Mouse (Mus musculus) liver, embryonic 11.5 days (tissue): ENCODE data around the gene Higd1c. TPM values are rescaled to one million over a fixed set of nuclear protein-coding genes. Genes with fewer than 3 reads are reported as not detected.
"Not testable (repeated sequence)": the region's sequence is repeated elsewhere in the genome, so short reads cannot be mapped to it uniquely, and the experiment has no call there.

Experiments used
- ATAC-seq: fragments of 200-750 bp; cut with Nextera tagmentation; replicated peaks from 2 replicates; pipeline ENCODE4 v1.8.0; 2017; ENCODE audit warnings: moderate number of reproducible peaks, mild to moderate bottlenecking, moderate TSS enrichment, moderate library complexity; ENCODE audit not compliant: low FRiP score
- DNase-seq: peaks from one replicate; pipeline ENCODE4 v3.0.0-alpha.2; 2017; ENCODE audit warnings: low spot score
- H3K27ac ChIP-seq: fragments of 300-500 bp; sonication (generic); 2 replicates; pipeline ENCODE4 v1.5.1; 2014; ENCODE audit warnings: mild to moderate bottlenecking, low read depth, low read length, control low read depth
- H3K27me3 ChIP-seq: fragments of 300-500 bp; sonication (generic); replicated peaks from 2 replicates; pipeline ENCODE4 v1.6.1; 2014; ENCODE audit warnings: low read length, mixed read lengths; ENCODE audit not compliant: control insufficient read depth, insufficient read depth
- H3K36me3 ChIP-seq: fragments of 300-500 bp; sonication (generic); 2 replicates; pipeline ENCODE4 v1.6.1; 2014; ENCODE audit warnings: mild to moderate bottlenecking, low read length, moderate library complexity, mixed read lengths; ENCODE audit not compliant: control insufficient read depth, insufficient read depth
- H3K4me1 ChIP-seq: fragments of 300-500 bp; sonication (generic); replicated peaks from 2 replicates; pipeline ENCODE4 v1.6.1; 2014; ENCODE audit warnings: low read length, mixed read lengths; ENCODE audit not compliant: control insufficient read depth, insufficient read depth
- H3K4me2 ChIP-seq: fragments of 300-500 bp; sonication (generic); 2 replicates; pipeline ENCODE4 v1.6.1; 2014; ENCODE audit warnings: mild to moderate bottlenecking, control low read depth, moderate library complexity
- H3K4me3 ChIP-seq: fragments of 300-500 bp; sonication (generic); 2 replicates; pipeline ENCODE4 v1.5.1; 2014; ENCODE audit warnings: low read depth, low read length, control low read depth
- H3K9ac ChIP-seq: fragments of 300-500 bp; sonication (generic); 2 replicates; pipeline ENCODE4 v1.6.1; 2014; ENCODE audit warnings: low read depth, low read length, control low read depth
- H3K9me3 ChIP-seq: fragments of 300-500 bp; sonication (generic); 2 replicates; pipeline ENCODE4 v1.6.1; 2016; ENCODE audit warnings: low read length, inconsistent platforms, mixed read lengths; ENCODE audit not compliant: control insufficient read depth
- WGBS: fragments of 180-500 bp; shearing (Covaris S2); extraction: QIAGEN DNeasy Blood & Tissue Kit; methylation state at CpG from one replicate; pipeline ENCODE4 v1.1.7; 2014; 5-methylcytosine and 5-hydroxymethylcytosine counted together
- polyA plus RNA-seq: library from polyadenylated mRNA; unstranded; fragments of >200 nt; fragmentation: Nextera tagmentation; extraction: Ambion mirVana; gene quantifications from 2 replicates; pipeline ENCODE4 v1.2.1, GENCODE M21; 2014

The Higd1c gene
- polyA plus RNA-seq, 1 experiment from 2014 or later = not detected

GRCm38 (mm10) chr15:100377847-100378505 lies 13.6 kb downstream of the Higd1c start:
- not testable (repeated sequence) for H3K4me2 ChIP-seq, H3K27ac ChIP-seq, DNase-seq, H3K36me3 ChIP-seq, H3K27me3 ChIP-seq, H3K9me3 ChIP-seq, ATAC-seq, H3K4me3 ChIP-seq, H3K4me1 ChIP-seq, H3K9ac ChIP-seq
- 28% methylated on average over 3 of the region's 9 CpGs for WGBS

DNA sequence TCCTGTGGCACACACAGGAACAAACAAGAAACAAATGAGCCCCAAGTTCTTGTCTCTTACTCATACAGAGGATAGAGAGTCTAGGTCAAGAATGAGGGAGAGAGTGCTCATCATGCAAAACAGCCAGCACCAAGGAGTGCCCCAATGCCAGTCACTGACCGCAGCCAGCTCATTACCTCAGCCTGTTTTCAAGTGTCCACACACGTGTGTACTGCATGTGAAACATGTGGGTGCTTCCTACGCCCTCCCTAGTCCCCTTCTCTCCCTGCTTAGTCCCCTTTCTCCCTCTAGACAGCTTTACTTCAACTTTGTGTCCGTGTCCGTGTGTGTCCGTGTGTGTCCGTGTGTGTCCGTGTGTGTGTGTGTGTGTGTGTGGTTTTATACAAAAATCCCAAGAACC lies 15.3 kb downstream of the Higd1c start:
- WGBS = 83% methylated on average over 8 of the region's 8 CpGs
- Histone ChIP-seq H3K9me3 (no peaks in the 10 kb centered on the region), H3K9ac (no peak overlapping the region), H3K4me3 (no peak overlapping the region), H3K27me3 (no peaks in the 10 kb centered on the region), H3K36me3 (no peaks in the 10 kb centered on the region), H3K27ac (no peak overlapping the region), H3K4me1 (no peaks in the 10 kb centered on the region), H3K4me2 (no peak overlapping the region)
- no peak for ATAC-seq
- DNase-seq = no peak

DNA sequence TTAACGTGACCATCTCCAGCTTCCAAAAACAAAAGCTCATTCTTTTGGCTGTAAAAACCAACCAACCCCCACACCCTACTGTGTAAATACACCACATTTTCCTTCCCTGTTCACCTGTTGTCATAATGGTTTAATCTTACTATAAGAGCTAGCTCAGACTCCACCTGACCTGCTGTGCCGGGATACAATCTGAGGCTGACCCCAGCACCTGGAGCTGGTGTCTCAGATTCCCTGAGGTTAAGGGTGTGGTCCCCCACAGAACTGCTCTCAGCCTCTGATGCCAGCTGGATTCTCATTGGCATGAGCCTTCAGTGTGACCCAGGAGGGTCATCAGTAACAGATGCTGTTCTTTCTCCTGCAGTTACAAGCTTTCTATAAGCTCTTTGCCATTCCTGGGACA lies 15.8 kb downstream of the Higd1c start:
- ATAC-seq = no peak

DNA sequence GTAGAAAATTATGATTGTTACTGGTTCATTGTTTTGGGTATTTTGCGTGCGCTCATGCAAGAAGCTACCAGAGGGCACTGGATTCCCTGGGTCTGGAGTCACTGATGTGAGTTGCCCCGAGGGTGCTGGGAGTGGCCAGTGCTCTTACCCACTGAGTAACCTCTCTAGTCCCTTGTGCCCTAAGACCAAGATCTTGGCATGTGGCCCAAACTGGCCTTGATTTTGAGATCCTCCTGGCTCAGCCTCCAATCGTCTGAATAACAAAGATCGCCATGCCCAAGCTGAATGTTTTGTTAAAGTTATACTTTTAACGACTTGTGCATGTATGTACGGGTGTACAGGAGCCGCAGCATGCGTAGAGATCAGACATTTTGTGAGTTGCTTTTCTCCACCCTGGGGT lies 21.4 kb downstream of the Higd1c start:
- H3K4me3 ChIP-seq = no peak overlapping the region
- H3K4me2 ChIP-seq = no peak overlapping the region
- H3K9me3 ChIP-seq = no peaks in the 10 kb centered on the region
- no peak overlapping the region for H3K27ac ChIP-seq
- H3K27me3 ChIP-seq = no peaks in the 10 kb centered on the region
- 90% methylated on average over 9 of the region's 9 CpGs for WGBS
- DNase-seq = no peak
- H3K4me1 ChIP-seq = peaks cover 11% of the 10 kb centered on the region
- no peak for ATAC-seq
- H3K36me3 ChIP-seq = peaks cover 2% of the 10 kb centered on the region; the same call in 1 of the 2 replicates
- H3K9ac ChIP-seq = no peak overlapping the region

More for the DNA sequence above, 15.8 kb downstream of the Higd1c start:
- H3K36me3 ChIP-seq = no peaks in the 10 kb centered on the region
- no peak overlapping the region for H3K4me2 ChIP-seq
- no peak overlapping the region for H3K9ac ChIP-seq
- no peak overlapping the region for H3K4me3 ChIP-seq
- DNase-seq = no peak
- H3K4me1 ChIP-seq = no peaks in the 10 kb centered on the region
- WGBS = 74% methylated on average over 2 of the region's 2 CpGs
- H3K27me3 ChIP-seq = no peaks in the 10 kb centered on the region
- no peak overlapping the region for H3K27ac ChIP-seq
- no peaks in the 10 kb centered on the region for H3K9me3 ChIP-seq

DNA sequence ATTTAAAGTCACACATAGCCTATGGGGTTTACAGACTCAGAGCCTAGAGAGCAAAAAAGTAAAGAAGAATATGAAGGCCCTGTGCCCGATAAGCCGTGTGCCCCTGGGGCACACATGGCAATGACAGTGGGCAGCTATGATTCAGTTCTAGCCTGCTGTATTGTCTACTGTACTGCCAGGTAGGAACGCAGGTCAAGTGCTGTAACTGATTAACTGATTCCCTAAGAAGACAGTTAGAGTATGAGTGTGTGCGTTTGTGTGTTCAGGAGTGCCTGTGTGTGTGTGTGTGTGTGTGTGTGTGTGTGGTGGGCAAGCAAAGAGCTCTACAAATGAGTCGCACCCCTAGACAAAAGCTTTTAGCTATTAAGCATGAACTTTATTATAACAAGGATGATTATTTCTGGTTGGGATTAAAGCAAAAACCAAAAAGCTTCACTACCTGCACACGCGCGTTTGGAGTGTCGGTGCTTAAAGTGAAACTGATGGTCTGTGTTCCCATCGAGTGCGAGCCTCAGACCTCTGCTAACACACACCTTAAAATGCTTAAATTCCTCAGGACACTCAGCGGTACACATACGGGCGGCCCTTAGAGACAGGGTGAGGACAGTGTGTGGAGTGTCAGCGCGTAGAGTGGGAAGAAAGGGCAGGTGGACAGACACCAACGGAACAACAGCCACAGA lies 23.3 kb downstream of the Higd1c start:
- Histone ChIP-seq H3K9me3 (no peaks in the 10 kb centered on the region), H3K27ac (no peak overlapping the region), H3K4me2 (no peak overlapping the region), H3K27me3 (no peaks in the 10 kb centered on the region), H3K9ac (no peak overlapping the region), H3K4me3 (no peak overlapping the region), H3K36me3 (peaks cover 2% of the 10 kb centered on the region; the same call in 1 of the 2 replicates), H3K4me1 (peaks cover 26% of the 10 kb centered on the region)
- ATAC-seq = no peak
- no peak for DNase-seq
- WGBS = 92% methylated on average over 17 of the region's 17 CpGs

- Histone ChIP-seq H3K4me1 (peaks cover 32% of the 10 kb centered on the region), H3K27ac (no peak overlapping the region)
- 85% methylated on average over 16 of the region's 16 CpGs for WGBS
Measured at GRCm38 (mm10) chr15:100388224-100388835, 24.0 kb downstream of the Higd1c start.

DNA sequence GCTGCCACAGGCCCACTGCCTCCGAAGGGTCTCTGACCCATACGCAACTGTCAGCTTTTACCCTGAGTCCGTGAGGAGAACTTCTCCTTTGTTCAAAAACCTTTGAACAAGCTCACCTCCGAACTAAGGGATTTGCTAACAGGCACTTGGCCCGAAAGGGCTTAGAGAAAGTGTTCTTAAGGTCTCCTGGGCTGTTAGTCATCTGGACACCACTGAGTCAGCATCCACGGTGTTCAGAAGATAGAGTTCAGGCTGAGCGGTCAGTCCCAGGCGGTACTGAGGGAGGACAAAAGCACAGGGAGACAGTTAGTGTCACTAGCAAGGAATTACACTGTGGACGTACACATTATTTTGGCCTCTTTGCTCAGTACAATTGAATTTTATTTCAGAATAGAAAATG lies 24.5 kb downstream of the Higd1c start:
- no peak for DNase-seq
- no peak for ATAC-seq
- WGBS = 82% methylated on average over 9 of the region's 9 CpGs
- no peak overlapping the region for H3K27ac ChIP-seq
- H3K36me3 ChIP-seq = peaks cover 13% of the 10 kb centered on the region
- H3K9me3 ChIP-seq = no peaks in the 10 kb centered on the region
- H3K9ac ChIP-seq = no peak overlapping the region
- H3K4me3 ChIP-seq = no peak overlapping the region
- H3K4me1 ChIP-seq = peaks cover 35% of the 10 kb centered on the region
- no peak overlapping the region for H3K4me2 ChIP-seq
- H3K27me3 ChIP-seq = no peaks in the 10 kb centered on the region

More at GRCm38 (mm10) chr15:100388224-100388835, 24.0 kb downstream of the Higd1c start:
- Histone ChIP-seq H3K27me3 (no peaks in the 10 kb centered on the region), H3K9ac (no peak overlapping the region), H3K9me3 (no peaks in the 10 kb centered on the region), H3K4me3 (no peak overlapping the region), H3K36me3 (peaks cover 7% of the 10 kb centered on the region; the same call in 1 of the 2 replicates), H3K4me2 (no peak overlapping the region)
- DNase-seq (no peak), ATAC-seq (no peak)

GRCm38 (mm10) chr15:100391066-100391465 lies 26.7 kb downstream of the Higd1c start:
- Histone ChIP-seq H3K4me1 (peaks cover 35% of the 10 kb centered on the region), H3K27ac (peak overlapping the region; percentile 76), H3K36me3 (peaks cover 25% of the 10 kb centered on the region), H3K9me3 (no peaks in the 10 kb centered on the region), H3K9ac (no peak overlapping the region), H3K27me3 (no peaks in the 10 kb centered on the region), H3K4me3 (no peak overlapping the region), H3K4me2 (peak overlapping the region; percentile 42)
- DNase-seq (no peak), ATAC-seq (peak; percentile 47)
- WGBS = 54% methylated on average over 7 of the region's 7 CpGs
